Mouse (Mus musculus) embryonic facial prominence, embryonic 12.5 days (tissue): ENCODE results near the gene Hypk. TPM values are rescaled to one million over a fixed set of nuclear protein-coding genes. Genes with fewer than 3 reads are reported as not detected.

Experiments used
- ATAC-seq: fragments of 200-750 bp; cut with Nextera tagmentation; 2 replicates; pipeline ENCODE4 v1.8.0; 2017; ENCODE audit not compliant: insufficient number of reproducible peaks, insufficient read depth, low FRiP score, low TSS enrichment
- H3K27ac ChIP-seq: fragments of 300-500 bp; sonication (generic); 2 replicates; pipeline ENCODE4 v1.5.1; 2016; ENCODE audit warnings: mild to moderate bottlenecking
- H3K27me3 ChIP-seq: fragments of 300-500 bp; sonication (generic); 2 replicates; pipeline ENCODE4 v1.6.1; 2016; ENCODE audit warnings: mild to moderate bottlenecking, moderate library complexity
- H3K36me3 ChIP-seq: fragments of 300-500 bp; sonication (generic); 2 replicates; pipeline ENCODE4 v1.6.1; 2016; ENCODE audit warnings: mild to moderate bottlenecking
- H3K4me1 ChIP-seq: fragments of 300-500 bp; sonication (generic); 2 replicates; pipeline ENCODE4 v1.6.1; 2016
- H3K4me2 ChIP-seq: fragments of 300-500 bp; sonication (generic); replicated peaks from 2 replicates; pipeline ENCODE4 v1.6.1; 2016; ENCODE audit warnings: mild to moderate bottlenecking, moderate library complexity
- H3K4me3 ChIP-seq: fragments of 300-500 bp; sonication (generic); 2 replicates; pipeline ENCODE4 v1.5.1; 2016; ENCODE audit warnings: mild to moderate bottlenecking
- H3K9ac ChIP-seq: fragments of 300-500 bp; sonication (generic); 2 replicates; pipeline ENCODE4 v1.6.1; 2016; ENCODE audit warnings: mild to moderate bottlenecking, moderate library complexity
- H3K9me3 ChIP-seq: fragments of 300-500 bp; sonication (generic); 2 replicates; pipeline ENCODE4 v1.6.1; 2016; ENCODE audit warnings: mild to moderate bottlenecking, moderate library complexity
- WGBS: fragments of 180-500 bp; shearing (Covaris S2); methylation state at CpG from one replicate; pipeline ENCODE4 v1.1.7; 2016; 5-methylcytosine and 5-hydroxymethylcytosine counted together
- polyA plus RNA-seq: library from polyadenylated mRNA; unstranded; fragments of >200 nt; fragmentation: Nextera tagmentation; extraction: Ambion mirVana; gene quantifications from 2 replicates; pipeline ENCODE4 v1.2.1, GENCODE M21; 2016

The Hypk gene
- polyA plus RNA-seq, 1 experiment from 2014 or later = 128 TPM

DNA sequence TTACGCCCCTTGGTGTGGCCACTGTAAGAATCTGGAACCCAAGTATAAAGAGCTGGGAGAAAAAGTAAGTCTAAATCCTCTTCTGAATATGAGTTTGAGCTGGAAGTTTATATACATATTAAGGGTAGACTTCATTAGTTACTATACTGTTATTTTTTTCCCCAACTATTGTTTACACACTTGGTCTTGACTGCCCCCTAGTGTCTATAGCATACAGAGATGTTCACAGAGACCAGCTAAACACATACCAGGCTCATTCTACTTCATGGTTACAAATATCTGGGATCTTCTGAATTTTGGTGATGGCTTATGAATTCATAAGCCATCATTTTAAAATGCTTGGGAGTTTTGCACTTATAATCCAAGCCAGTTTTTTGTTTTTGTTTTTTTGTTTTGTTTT is 18.2 kb upstream of the Hypk start:
- no peak for ATAC-seq
- WGBS = 100% methylated on average over 1 of the region's 1 CpGs
- peaks cover 94% of the 10 kb centered on the region for H3K36me3 ChIP-seq

DNA sequence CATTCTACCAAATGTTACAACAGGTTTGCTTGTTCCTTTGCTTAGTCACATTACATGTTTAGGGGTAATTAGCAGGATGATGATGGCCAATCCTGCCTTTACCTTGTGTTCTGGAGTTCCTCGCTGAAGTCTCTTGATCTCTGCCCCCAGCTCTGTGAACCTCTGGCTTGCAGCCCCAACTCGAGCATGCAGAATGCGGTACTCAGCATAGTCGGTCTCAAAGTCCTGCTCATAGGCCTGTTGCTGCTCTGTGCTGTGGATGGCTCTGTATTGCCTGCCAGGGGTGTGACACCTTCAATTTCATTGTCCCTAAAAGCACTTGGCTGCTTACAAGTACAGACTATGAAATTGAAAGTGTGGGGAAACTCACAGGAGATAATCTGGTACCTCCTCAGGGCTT is 13.3 kb upstream of the Hypk start:
- Histone ChIP-seq H3K27me3 (peaks cover 9% of the 10 kb centered on the region; the same call in 1 of the 2 replicates), H3K36me3 (peaks cover 47% of the 10 kb centered on the region), H3K27ac (no peak overlapping the region), H3K4me2 (no peak overlapping the region), H3K4me3 (no peak overlapping the region), H3K9ac (no peak overlapping the region), H3K9me3 (no peaks in the 10 kb centered on the region), H3K4me1 (peaks cover 15% of the 10 kb centered on the region)
- no peak for ATAC-seq
- 72% methylated on average over 4 of the region's 4 CpGs for whole genome bisulfite sequencing

More for the DNA sequence above, 18.2 kb upstream of the Hypk start:
- Histone ChIP-seq H3K4me3 (no peak overlapping the region), H3K27ac (no peak overlapping the region), H3K27me3 (no peaks in the 10 kb centered on the region), H3K4me1 (no peaks in the 10 kb centered on the region), H3K9me3 (no peaks in the 10 kb centered on the region), H3K4me2 (no peak overlapping the region), H3K9ac (no peak overlapping the region)

DNA sequence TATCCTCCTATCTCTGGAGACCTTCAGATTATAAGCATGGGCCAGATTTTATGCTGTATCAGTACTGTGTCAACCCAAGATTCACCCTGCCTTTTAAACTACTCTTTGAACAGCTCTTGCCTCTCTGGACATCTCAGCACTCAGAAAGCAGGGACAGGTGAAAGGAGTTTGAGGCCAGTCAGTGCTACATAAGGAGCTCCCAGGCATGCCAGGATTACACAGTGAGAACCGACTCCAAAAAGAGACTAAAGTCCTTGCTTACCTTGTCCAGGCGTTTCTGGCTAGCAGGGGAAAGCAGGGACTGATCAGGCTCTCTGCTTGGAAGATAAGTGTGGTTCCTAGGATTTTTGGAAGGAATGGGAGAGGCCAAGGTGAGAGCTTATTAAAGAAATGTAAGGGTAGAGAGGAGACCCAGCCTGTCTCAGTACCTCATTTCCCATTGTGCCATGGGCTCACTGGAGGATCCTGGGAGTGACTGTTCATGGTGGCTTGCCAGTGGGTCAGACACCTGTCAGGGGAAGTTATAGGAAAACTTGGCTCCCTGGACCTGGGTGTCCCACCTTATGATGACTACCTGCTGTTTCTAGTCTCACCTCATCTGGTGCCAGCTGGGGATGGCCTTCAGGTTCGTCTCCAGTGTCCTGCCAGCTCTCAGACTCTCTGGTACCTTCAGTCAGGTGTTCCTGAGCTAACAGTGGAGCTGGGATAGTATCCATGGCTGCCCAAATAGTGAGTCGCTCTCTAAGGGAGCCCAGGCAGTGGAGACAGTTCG is 12.1 kb upstream of the Hypk start:
- no peak for ATAC-seq
- Histone ChIP-seq H3K4me3 (no peak overlapping the region), H3K27me3 (peaks cover 9% of the 10 kb centered on the region; the same call in 1 of the 2 replicates), H3K4me1 (peaks cover 15% of the 10 kb centered on the region), H3K9ac (no peak overlapping the region), H3K27ac (no peak overlapping the region), H3K4me2 (no peak overlapping the region; the same call in 1 of the 2 replicates), H3K9me3 (no peaks in the 10 kb centered on the region), H3K36me3 (peaks cover 36% of the 10 kb centered on the region)
- WGBS = 57% methylated on average over 5 of the region's 5 CpGs

DNA sequence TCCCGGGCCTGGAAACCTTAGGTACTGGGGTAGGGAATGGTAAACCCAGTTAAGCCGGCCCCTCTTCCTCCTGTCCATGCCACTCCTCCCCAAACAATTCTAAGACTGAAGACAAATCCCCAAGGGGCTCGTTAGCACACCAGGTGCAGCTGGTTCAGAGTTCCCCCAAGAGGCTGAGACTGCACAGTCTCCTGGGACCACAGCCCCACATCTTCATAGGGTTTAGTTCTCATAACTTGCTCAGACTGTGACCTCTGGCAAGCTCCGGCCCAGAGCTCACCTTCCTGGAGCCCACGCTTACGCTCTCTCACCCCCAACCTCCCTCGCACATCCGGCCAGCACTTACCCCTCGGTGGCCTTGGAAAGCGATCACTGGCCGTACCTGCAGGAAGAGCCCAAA is 11.3 kb upstream of the Hypk start:
- ATAC-seq = no peak
- H3K27ac ChIP-seq = no peak overlapping the region

DNA sequence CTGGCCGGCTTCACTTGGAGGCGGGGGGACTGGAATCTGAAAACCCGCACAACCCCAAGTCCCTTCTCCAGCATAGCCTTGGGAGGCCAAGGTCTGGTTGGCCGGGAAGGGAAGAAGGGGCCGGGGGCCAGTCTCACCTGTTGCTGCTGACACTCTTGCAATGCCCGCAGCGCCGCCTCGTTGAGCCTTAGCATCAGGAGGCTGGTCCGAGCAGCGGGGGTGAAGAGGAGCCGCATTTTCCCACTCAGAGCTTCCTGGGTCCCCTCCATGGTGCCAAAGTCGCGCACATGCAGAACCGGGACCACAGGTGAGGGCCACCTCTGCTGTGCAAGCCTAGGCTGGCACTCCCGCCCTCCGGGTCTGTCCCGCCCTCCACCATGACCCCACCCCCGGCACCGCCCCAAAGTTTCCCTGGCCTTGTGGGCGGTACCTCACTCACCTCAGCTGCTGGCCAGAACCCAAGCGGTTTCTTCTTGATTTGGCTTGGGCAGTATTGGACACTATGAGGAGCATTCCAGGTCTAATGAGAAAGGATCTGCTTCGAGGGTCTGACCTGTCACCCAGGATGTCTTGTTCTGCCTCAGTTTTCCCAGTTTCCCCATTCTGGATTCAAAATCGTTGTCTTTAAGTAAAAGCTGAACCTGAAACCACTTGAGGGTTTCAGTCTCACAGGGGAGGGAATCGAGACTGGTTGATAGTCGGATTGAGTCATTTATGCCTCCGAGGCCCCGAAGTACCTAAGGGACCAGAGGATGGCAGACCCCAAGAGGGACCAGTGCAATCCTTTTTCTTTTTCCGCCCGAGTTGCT is 10.6 kb upstream of the Hypk start:
- peak overlapping the region; percentile 86 for H3K4me2 ChIP-seq
- no peaks in the 10 kb centered on the region for H3K9me3 ChIP-seq
- peak overlapping the region; percentile 46 for H3K4me3 ChIP-seq
- H3K4me1 ChIP-seq = peaks cover 15% of the 10 kb centered on the region
- no peak overlapping the region for H3K27ac ChIP-seq
- peaks cover 9% of the 10 kb centered on the region; the same call in 1 of the 2 replicates for H3K27me3 ChIP-seq
- peaks cover 24% of the 10 kb centered on the region for H3K36me3 ChIP-seq
- 2% methylated on average over 30 of the region's 30 CpGs for WGBS
- H3K9ac ChIP-seq = peak overlapping the region; percentile 51
- ATAC-seq = peak; percentile 57; the same call in 1 of the 2 replicates

More for the DNA sequence above, 11.3 kb upstream of the Hypk start:
- Histone ChIP-seq H3K4me3 (peak overlapping the region; percentile 46), H3K36me3 (peaks cover 31% of the 10 kb centered on the region), H3K27me3 (peaks cover 9% of the 10 kb centered on the region; the same call in 1 of the 2 replicates), H3K4me1 (peaks cover 15% of the 10 kb centered on the region), H3K9me3 (no peaks in the 10 kb centered on the region), H3K4me2 (peak overlapping the region; percentile 86), H3K9ac (peak overlapping the region; percentile 51; the same call in 1 of the 2 replicates)
- WGBS = 3% methylated on average over 11 of the region's 11 CpGs

DNA sequence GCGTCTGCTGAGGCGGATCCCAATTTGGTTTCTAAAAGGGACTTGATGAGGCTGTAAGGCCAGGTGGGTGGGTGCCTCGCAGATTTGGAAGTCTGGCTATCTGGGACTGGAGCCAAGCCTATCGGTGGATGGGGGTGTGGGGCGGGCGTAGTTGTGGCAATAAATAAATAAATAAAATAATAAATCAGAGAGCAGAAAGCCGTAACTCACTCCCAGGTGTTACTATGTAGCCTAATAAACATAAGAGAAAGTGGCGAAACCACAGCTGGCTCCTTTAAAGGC is 10.1 kb upstream of the Hypk start:
- 0 out of 2 replicates have a peak overlapping the region, but pooled peaks have one; percentile 51 for H3K9ac ChIP-seq
- 19% methylated on average over 8 of the region's 8 CpGs for WGBS
- H3K4me2 ChIP-seq = peak overlapping the region; percentile 86
- H3K9me3 ChIP-seq = no peaks in the 10 kb centered on the region
- H3K4me1 ChIP-seq = peaks cover 17% of the 10 kb centered on the region
- ATAC-seq = no peak
- H3K36me3 ChIP-seq = peaks cover 19% of the 10 kb centered on the region
- H3K4me3 ChIP-seq = peak overlapping the region; percentile 46
- H3K27ac ChIP-seq = no peak overlapping the region
- peaks cover 9% of the 10 kb centered on the region; the same call in 1 of the 2 replicates for H3K27me3 ChIP-seq

DNA sequence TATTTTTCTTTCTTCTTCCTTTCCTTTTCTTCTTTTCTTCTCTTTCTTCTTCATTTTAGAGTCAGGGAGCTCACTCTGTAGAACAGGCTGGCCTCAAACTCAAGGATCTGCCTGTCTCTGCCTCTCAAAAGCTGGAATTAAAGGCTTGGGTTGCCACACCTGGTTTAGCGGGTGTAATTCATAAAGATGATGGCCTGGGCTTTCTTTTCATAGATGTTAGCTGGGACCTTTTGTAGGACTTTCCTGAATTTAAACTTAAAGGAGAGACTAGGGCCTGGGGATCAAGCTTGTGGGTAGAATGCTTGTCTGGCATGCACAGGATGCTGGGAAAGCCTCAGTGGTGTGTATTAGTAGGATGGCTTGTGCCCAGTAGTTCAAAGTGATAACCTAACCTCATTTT is 8.9 kb upstream of the Hypk start, which contains the start of gene Ell3:
TSS of gene Ell3 (minus strand) at position 101 of the 400 bp plus-strand sequence.
- H3K27me3 ChIP-seq = peaks cover 9% of the 10 kb centered on the region; the same call in 1 of the 2 replicates
- no peak within 1 kb of the TSS for H3K9ac ChIP-seq
- no peak for ATAC-seq
- H3K27ac ChIP-seq = no peak within 1 kb of the TSS
- 90% methylated on average over 1 of the region's 1 CpGs for WGBS
- H3K4me1 ChIP-seq = peaks cover 19% of the 10 kb centered on the region
- H3K4me2 ChIP-seq = peak within 1 kb of the TSS; percentile 86
- H3K4me3 ChIP-seq = no peak within 1 kb of the TSS
- peaks cover 7% of the 10 kb centered on the region for H3K36me3 ChIP-seq
- H3K9me3 ChIP-seq = no peaks in the 10 kb centered on the region

DNA sequence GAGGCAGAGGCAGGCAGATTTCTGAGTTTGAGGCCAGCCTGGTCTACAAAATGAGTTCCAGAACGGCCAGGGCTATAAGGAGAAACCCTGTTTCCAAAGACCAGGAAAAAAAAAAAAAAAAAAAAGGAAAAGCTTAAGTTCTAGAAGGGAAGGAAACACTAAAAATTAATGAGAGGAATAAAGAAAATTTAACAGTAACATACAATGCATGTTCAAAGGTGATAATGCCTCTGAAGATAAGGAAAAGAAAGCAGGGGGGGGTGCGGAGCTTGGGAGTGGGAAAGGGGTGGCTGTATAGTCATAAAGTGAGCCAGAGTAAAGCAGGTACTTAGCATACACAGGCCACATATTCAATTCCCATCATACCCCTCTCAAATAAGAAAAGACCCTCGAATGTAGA is 8.0 kb upstream of the Hypk start:
- Histone ChIP-seq H3K36me3 (no peaks in the 10 kb centered on the region), H3K27ac (no peak overlapping the region), H3K27me3 (peaks cover 9% of the 10 kb centered on the region; the same call in 1 of the 2 replicates), H3K4me1 (peaks cover 20% of the 10 kb centered on the region), H3K4me3 (no peak overlapping the region), H3K9ac (no peak overlapping the region), H3K9me3 (no peaks in the 10 kb centered on the region), H3K4me2 (no peak overlapping the region)
- no peak for ATAC-seq
- 85% methylated on average over 3 of the region's 3 CpGs for WGBS

DNA sequence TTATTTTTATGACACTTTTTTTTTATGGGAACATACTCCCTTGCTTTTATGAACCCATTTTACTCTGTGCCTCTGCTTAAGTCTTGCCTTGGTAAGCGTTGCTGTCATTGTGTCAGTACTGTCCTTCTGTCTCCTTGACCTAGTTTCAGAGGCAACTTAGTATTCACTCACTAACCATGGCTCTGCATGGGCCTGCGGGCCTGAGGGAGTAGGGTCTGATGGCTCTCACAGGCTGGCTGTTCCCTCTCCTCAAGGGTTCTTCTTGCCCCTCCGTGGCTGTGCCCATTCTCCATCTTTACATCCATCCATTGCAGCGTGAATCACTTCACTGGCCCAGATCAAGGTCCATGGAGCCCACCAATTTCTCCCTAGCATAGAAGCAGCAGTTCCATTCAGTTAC is 6.6 kb upstream of the Hypk start:
- 84% methylated on average over 4 of the region's 4 CpGs for WGBS
- H3K27me3 ChIP-seq = peaks cover 9% of the 10 kb centered on the region; the same call in 1 of the 2 replicates
- no peak overlapping the region for H3K27ac ChIP-seq
- no peak overlapping the region for H3K4me3 ChIP-seq
- 0 out of 2 replicates have a peak, but pooled peaks cover 2% of the 10 kb centered on the region for H3K36me3 ChIP-seq
- no peaks in the 10 kb centered on the region for H3K9me3 ChIP-seq
- ATAC-seq = no peak
- no peak overlapping the region for H3K4me2 ChIP-seq
- no peak overlapping the region for H3K9ac ChIP-seq
- peaks cover 32% of the 10 kb centered on the region for H3K4me1 ChIP-seq

DNA sequence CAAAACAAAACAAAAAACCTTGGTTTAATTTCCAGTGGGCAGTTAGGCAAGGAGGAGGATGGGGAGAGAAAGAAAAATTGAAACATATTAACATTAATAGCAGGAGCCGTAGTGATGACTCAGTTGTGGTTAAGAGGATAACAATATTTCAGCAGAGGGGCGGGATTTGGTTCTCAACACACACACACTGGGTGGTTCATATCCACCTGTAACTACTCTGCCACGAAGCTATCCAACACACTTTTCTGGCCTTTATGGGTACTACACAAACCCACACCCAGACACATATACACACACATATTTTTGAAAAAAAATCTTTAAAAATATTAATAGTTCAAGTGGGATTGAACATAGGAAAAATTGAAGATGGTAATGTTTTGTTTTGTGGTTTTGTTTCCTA is 6.1 kb upstream of the Hypk start:
- Histone ChIP-seq H3K9me3 (no peaks in the 10 kb centered on the region), H3K4me2 (no peak overlapping the region), H3K4me1 (peaks cover 30% of the 10 kb centered on the region), H3K9ac (no peak overlapping the region), H3K36me3 (0 out of 2 replicates have a peak, but pooled peaks cover 3% of the 10 kb centered on the region), H3K27me3 (peaks cover 4% of the 10 kb centered on the region; the same call in 1 of the 2 replicates), H3K27ac (no peak overlapping the region), H3K4me3 (no peak overlapping the region)
- 87% methylated on average over 3 of the region's 3 CpGs for WGBS
- ATAC-seq = no peak

DNA sequence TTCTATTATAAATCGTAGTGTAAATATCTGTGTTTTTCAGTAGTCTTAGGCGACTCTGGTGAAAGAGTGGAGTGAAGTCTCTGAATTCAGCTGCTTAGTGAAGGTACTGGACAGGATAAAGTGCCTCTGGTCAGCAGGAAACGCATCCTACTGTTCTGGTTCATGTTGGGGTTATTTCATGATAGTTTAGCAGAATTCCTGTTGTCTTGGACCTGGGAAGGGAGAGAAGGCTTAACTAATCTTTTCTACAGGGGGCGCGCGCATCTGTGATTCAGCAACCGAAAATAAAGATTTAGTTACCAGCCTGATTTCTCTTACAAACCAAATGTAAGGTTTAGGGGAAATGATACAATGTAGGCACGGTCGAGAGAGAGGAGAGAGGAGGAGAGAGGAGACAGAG is 5.0 kb upstream of the Hypk start:
- no peak for ATAC-seq
- WGBS = 16% methylated on average over 9 of the region's 9 CpGs

More for the DNA sequence above, 5.0 kb upstream of the Hypk start:
- Histone ChIP-seq H3K27me3 (no peaks in the 10 kb centered on the region), H3K27ac (peak overlapping the region; percentile 97), H3K36me3 (peaks cover 14% of the 10 kb centered on the region), H3K9me3 (no peaks in the 10 kb centered on the region), H3K4me2 (peak overlapping the region; percentile 96), H3K9ac (peak overlapping the region; percentile 44), H3K4me1 (peaks cover 23% of the 10 kb centered on the region), H3K4me3 (peak overlapping the region; percentile 99)
